Mouse (Mus musculus) forebrain, embryonic 12.5 days (tissue): ENCODE measurements around the gene 1700020L24Rik. TPM values are rescaled to one million over a fixed set of nuclear protein-coding genes. Genes with fewer than 3 reads are reported as not detected.
A peak's percentile ranks its signal among the peaks of the same experiment; 100 is the strongest.

Experiments
- ATAC-seq: fragments of 200-750 bp; cut with Nextera tagmentation; 2 replicates; pipeline ENCODE4 v1.8.0; 2017; ENCODE audit warnings: moderate TSS enrichment; ENCODE audit not compliant: low FRiP score
- H3K27ac ChIP-seq: fragments of 300-500 bp; sonication (generic); 2 replicates; pipeline ENCODE4 v1.5.1; 2016; ENCODE audit warnings: mild to moderate bottlenecking
- H3K27me3 ChIP-seq: fragments of 300-500 bp; sonication (generic); 2 replicates; pipeline ENCODE4 v1.6.1; 2016; ENCODE audit warnings: mild to moderate bottlenecking
- H3K36me3 ChIP-seq: fragments of 300-500 bp; sonication (generic); replicated peaks from 2 replicates; pipeline ENCODE4 v1.6.1; 2016; ENCODE audit warnings: mild to moderate bottlenecking
- H3K4me1 ChIP-seq: fragments of 300-500 bp; sonication (generic); 2 replicates; pipeline ENCODE4 v1.6.1; 2016
- H3K4me2 ChIP-seq: fragments of 300-500 bp; sonication (generic); 2 replicates; pipeline ENCODE4 v1.6.1; 2016; ENCODE audit warnings: mild to moderate bottlenecking, moderate library complexity
- H3K4me3 ChIP-seq: fragments of 300-500 bp; sonication (generic); replicated peaks from 2 replicates; pipeline ENCODE4 v1.5.1; 2016; ENCODE audit warnings: mild to moderate bottlenecking
- H3K9ac ChIP-seq: fragments of 300-500 bp; sonication (generic); 2 replicates; pipeline ENCODE4 v1.6.1; 2016; ENCODE audit warnings: mild to moderate bottlenecking
- H3K9me3 ChIP-seq: fragments of 300-500 bp; sonication (generic); 2 replicates; pipeline ENCODE4 v1.6.1; 2016
- WGBS: fragments of 180-500 bp; shearing (Covaris S2); methylation state at CpG from one replicate; pipeline ENCODE4 v1.1.7; 2016; 5-methylcytosine and 5-hydroxymethylcytosine counted together
- polyA plus RNA-seq: library from polyadenylated mRNA; unstranded; fragments of >200 nt; fragmentation: Nextera tagmentation; extraction: Ambion mirVana; gene quantifications from 2 replicates; pipeline ENCODE4 v1.2.1, GENCODE M21; 2016

Gene 1700020L24Rik
- polyA plus RNA-seq, 1 experiment from 2014 or later = 0.29 TPM

DNA sequence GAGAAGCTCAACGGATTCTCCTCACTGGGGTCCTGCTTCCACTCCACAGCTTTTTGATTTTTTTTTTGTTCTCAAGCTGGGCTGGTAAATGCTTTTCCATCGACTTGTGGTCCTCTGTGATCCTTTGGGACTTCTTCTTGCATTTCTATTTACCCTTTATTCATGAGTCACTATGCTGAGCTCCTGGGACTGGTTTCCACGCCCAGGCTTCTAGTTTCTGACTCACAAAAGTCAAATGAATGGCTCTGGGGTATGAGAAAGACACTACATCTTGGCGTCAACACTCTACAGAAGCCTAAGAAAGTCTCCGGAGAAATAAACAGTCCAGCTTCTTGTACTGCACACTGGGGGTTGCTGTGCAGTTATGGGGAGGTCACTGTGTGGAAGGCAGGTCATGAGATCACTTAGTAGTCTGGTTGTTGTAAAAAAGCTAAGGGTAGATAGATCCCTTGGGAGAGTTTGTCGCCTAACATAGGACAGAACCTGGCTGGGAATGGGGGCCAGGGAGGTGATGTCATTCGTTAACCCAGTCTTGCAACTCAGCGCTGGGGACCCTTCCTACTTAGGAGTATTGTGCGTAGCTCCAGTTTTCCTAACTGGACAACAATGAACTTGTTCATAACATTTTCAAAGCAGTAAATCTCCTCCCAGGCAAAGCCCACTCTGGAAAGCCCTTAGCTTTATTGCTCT lies 20.6 kb downstream of the 1700020L24Rik start:
- H3K4me2 ChIP-seq = no peak overlapping the region
- peaks cover 39% of the 10 kb centered on the region for H3K27me3 ChIP-seq
- no peak overlapping the region for H3K4me3 ChIP-seq
- H3K9ac ChIP-seq = no peak overlapping the region
- H3K27ac ChIP-seq = no peak overlapping the region
- ATAC-seq = no peak
- no peaks in the 10 kb centered on the region for H3K9me3 ChIP-seq
- 53% methylated on average over 9 of the region's 9 CpGs for WGBS
- H3K36me3 ChIP-seq = no peaks in the 10 kb centered on the region
- peaks cover 28% of the 10 kb centered on the region for H3K4me1 ChIP-seq

DNA sequence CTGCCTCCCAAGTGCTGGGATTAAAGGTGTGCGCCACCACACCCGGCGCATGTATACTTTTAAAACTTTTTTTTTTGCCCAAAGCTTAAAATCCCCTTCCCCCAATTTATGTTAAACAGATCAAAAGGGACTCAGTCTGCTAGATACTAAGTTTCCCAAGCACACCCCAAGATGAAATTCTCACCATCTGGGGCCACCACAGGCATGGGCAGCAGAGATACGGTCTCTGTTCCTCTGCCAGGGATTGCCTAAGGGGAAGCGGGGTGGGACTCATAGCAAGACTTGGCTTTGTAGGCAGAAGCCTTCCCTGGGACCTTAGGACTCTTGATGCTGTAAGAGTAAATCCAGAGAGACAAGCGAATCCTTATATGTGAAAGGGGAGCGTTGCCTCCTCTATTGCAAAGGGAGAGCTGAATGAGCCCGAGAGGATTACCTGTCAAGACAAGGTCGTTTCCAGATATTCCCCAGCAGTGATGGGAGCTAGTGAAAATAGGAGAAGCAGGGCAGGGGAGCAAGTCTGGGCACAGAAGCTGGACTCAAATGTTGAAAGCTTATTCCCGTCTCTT lies 24.1 kb downstream of the 1700020L24Rik start:
- peaks cover 63% of the 10 kb centered on the region for H3K27me3 ChIP-seq
- H3K4me3 ChIP-seq = no peak overlapping the region
- H3K9ac ChIP-seq = no peak overlapping the region
- H3K9me3 ChIP-seq = no peaks in the 10 kb centered on the region
- no peak overlapping the region for H3K4me2 ChIP-seq
- WGBS = 69% methylated on average over 10 of the region's 10 CpGs
- ATAC-seq = no peak
- peaks cover 31% of the 10 kb centered on the region for H3K4me1 ChIP-seq
- no peaks in the 10 kb centered on the region for H3K36me3 ChIP-seq
- no peak overlapping the region for H3K27ac ChIP-seq

DNA sequence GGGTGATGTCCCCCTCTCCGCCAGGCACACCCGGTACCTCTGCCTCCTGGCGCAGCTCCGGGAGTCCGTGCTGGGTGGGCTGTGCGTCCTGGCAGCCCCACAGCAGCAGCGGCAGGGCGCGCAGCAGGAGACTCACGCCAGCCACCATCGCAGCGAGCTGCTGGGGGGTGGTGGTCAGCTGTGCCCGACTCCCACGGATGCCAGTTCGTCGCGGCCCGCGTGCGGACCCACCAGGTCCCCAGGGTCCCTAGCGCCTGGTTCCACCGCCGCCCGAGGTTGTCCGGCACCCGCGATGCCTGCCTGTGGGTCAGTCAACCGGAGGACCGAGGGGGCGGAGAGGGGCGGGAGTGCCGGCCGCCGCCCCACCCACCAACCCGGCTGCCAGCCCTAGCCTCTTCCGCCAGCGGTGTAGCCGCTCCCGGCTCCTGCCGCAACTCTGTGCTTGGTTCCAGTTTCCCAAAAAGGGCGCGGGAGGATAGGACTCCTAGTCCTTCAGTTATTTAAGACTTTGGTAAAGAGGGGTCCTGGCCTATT lies 25.3 kb downstream of the 1700020L24Rik start, which contains the start of gene Mmp28:
Mmp28 (minus strand) TSS at position 361 of the 534 bp plus-strand sequence.
- H3K4me1 ChIP-seq = peaks cover 29% of the 10 kb centered on the region
- H3K4me3 ChIP-seq = peak within 1 kb of the TSS; percentile 46
- WGBS = under 1% methylated on average over 42 of the region's 42 CpGs
- peaks cover 67% of the 10 kb centered on the region for H3K27me3 ChIP-seq
- H3K36me3 ChIP-seq = no peaks in the 10 kb centered on the region
- peak within 1 kb of the TSS; percentile 61 for H3K9ac ChIP-seq
- no peak within 1 kb of the TSS for H3K27ac ChIP-seq
- H3K4me2 ChIP-seq = peak within 1 kb of the TSS; percentile 76
- no peaks in the 10 kb centered on the region for H3K9me3 ChIP-seq
- no peak for ATAC-seq

DNA sequence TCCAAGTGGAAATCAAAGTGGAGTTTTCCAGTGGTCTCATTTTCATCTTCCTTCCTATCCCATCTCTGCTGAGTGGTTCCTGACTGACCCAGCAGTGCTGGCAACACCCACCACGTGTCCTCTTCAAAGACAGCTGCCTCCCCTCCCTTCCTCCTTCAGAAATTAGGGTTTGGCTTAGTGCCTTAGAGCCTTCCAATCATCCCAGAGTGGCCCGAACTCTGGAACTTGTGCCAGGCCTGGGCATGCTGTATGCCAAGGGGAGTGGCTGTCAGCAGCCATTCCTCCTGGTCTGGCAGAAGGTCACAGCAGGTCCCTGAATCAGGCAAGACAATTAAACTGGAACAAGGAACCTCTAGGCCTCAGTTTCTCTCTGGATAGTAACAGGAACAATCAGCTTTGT lies 28.5 kb downstream of the 1700020L24Rik start:
- no peak for ATAC-seq
- 0 out of 2 replicates have a peak overlapping the region, but pooled peaks have one; percentile 29 for H3K9ac ChIP-seq
- peaks cover 64% of the 10 kb centered on the region for H3K27me3 ChIP-seq
- no peaks in the 10 kb centered on the region for H3K9me3 ChIP-seq
- no peak overlapping the region for H3K4me2 ChIP-seq
- H3K4me1 ChIP-seq = peaks cover 19% of the 10 kb centered on the region
- H3K27ac ChIP-seq = no peak overlapping the region
- 48% methylated on average over 2 of the region's 2 CpGs for whole genome bisulfite sequencing
- H3K4me3 ChIP-seq = no peak overlapping the region
- H3K36me3 ChIP-seq = no peaks in the 10 kb centered on the region

DNA sequence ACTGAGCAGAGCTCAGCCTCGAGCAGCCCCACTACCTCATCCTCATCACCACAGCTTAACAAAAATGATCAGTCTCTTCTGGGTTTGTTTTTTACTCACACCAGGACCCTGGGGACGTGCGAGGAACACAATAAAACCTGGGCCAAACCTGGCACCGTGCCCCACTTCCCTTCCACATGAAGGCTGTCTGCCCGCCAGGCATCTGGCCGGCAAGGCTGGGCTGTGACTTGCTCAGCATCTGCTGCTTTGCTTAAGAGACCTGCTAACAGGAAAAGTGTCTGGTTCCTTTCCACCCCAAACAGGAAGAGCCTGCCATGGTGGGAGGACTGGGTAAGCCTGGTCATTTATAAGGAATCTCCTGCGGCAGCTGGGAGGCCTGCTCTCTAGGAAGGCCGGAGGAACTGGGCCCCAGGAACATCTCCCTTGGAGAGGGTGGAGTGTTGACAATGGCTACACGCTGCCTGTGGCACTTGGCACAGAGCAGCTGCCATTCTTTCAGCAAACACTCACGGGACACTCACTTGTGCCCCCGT lies 29.7 kb downstream of the 1700020L24Rik start:
- H3K27me3 ChIP-seq = peaks cover 53% of the 10 kb centered on the region
- peaks cover 21% of the 10 kb centered on the region for H3K4me1 ChIP-seq
- no peak for ATAC-seq
- no peak overlapping the region for H3K4me2 ChIP-seq
- H3K4me3 ChIP-seq = no peak overlapping the region
- no peak overlapping the region for H3K9ac ChIP-seq
- no peaks in the 10 kb centered on the region for H3K9me3 ChIP-seq
- H3K36me3 ChIP-seq = no peaks in the 10 kb centered on the region
- no peak overlapping the region for H3K27ac ChIP-seq
- WGBS = 69% methylated on average over 11 of the region's 11 CpGs

DNA sequence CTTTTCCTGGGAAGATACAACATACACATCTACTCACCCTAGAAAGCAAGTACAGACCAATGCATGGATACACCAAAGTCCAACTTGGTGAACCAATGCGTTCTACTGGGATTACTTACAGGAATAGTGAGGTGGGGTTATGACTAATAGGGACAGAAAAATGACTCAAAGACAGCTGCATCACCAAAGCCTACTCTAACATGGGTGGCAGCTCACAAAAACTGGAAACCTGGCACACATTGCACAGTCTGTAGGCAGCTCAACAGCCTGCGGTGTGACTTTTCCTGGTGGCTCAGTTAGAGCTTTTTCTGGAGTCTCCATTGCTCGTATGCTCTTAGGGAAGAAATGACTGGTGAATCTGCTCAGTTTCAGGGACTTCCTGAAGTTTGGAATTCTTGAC lies 31.3 kb downstream of the 1700020L24Rik start:
- Histone ChIP-seq H3K36me3 (no peaks in the 10 kb centered on the region), H3K4me1 (peaks cover 13% of the 10 kb centered on the region), H3K4me3 (no peak overlapping the region), H3K27ac (no peak overlapping the region), H3K4me2 (no peak overlapping the region), H3K27me3 (peaks cover 37% of the 10 kb centered on the region), H3K9ac (no peak overlapping the region), H3K9me3 (no peaks in the 10 kb centered on the region)
- ATAC-seq = no peak
- 87% methylated on average over 3 of the region's 3 CpGs for WGBS

DNA sequence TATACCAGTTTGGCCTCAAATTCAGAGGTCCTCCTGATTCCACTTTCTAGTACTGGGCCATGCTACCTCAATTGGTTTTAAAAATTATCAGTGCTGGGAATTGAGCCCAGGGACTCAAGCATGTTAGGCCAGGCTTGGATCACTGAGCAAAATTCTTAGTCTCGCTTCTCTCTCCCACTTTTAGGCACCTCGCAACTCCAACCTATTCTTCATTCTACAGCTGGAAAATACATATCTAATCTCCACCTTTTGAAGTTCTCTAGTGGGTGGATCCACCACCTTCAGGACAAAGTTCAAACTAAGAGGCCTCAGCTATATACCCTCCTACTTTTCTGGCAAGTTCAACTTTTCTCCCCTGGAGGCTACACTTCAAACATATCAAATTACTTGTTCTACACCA lies 34.3 kb downstream of the 1700020L24Rik start:
- Histone ChIP-seq H3K27me3 (0 out of 2 replicates have a peak, but pooled peaks cover 9% of the 10 kb centered on the region), H3K9ac (no peak overlapping the region; the same call in 1 of the 2 replicates), H3K4me3 (no peak overlapping the region), H3K4me1 (peaks cover 22% of the 10 kb centered on the region), H3K27ac (no peak overlapping the region), H3K4me2 (peak overlapping the region; percentile 64), H3K36me3 (peaks cover 7% of the 10 kb centered on the region), H3K9me3 (no peaks in the 10 kb centered on the region)
- WGBS = 94% methylated on average over 2 of the region's 2 CpGs
- no peak for ATAC-seq

DNA sequence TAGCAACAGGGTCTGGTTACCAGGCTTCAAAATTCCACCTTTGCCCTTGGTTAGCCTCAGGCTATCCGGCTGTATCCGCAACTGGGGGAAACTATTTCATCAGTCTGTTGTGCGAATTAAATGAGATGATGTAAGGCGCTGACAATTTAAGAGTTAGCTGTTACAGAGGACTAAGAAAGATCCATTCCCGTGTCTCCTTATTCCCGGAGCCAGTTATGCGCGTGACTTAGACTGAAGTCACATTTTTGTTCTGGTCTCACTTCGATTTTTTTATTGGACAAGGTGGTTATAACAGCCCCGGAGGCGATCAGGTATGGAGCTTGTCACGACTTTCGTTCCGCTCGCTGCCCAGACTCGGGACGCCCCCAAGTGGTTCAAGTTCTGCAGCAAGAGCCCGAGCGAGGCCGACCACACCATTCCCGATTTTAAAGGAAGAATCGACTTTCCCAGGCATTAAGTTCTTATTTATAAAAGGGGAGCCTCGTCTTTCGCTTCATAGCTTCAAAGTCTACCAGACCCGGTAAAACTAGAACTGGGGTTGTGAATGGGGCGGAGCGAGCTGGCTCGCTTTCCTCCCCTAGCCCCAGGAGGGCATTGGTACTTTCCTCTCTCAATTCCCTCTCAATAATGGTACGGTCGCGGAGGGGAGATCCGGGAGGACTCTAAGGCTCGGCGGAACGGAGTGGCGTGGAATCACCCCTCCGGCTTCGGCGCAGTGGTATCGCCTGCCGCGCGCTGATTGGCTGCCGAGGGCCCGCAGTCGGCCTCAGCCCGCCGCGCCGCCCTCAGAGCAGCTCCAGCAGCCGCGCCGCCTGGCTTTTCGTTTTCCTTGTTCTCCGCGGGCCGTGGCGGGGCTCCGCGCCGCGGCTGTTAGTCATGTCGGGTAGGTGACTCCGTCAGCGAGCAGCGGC lies 35.1 kb downstream of the 1700020L24Rik start, which contains the start of gene Taf15:
Taf15 (plus strand) TSS at position 763 of the 911 bp plus-strand sequence.
- under 1% methylated on average over 66 of the region's 66 CpGs for WGBS
- peaks cover 17% of the 10 kb centered on the region for H3K4me1 ChIP-seq
- no peaks in the 10 kb centered on the region for H3K9me3 ChIP-seq
- H3K36me3 ChIP-seq = peaks cover 11% of the 10 kb centered on the region
- peak within 1 kb of the TSS; percentile 98 for H3K27ac ChIP-seq
- 0 out of 2 replicates have a peak, but pooled peaks cover 8% of the 10 kb centered on the region for H3K27me3 ChIP-seq
- peak within 1 kb of the TSS; percentile 92 for H3K4me3 ChIP-seq
- peak within 1 kb of the TSS; percentile 94 for H3K9ac ChIP-seq
- peak within 1 kb of the TSS; percentile 74 for H3K4me2 ChIP-seq
- peak; percentile 98 for ATAC-seq

DNA sequence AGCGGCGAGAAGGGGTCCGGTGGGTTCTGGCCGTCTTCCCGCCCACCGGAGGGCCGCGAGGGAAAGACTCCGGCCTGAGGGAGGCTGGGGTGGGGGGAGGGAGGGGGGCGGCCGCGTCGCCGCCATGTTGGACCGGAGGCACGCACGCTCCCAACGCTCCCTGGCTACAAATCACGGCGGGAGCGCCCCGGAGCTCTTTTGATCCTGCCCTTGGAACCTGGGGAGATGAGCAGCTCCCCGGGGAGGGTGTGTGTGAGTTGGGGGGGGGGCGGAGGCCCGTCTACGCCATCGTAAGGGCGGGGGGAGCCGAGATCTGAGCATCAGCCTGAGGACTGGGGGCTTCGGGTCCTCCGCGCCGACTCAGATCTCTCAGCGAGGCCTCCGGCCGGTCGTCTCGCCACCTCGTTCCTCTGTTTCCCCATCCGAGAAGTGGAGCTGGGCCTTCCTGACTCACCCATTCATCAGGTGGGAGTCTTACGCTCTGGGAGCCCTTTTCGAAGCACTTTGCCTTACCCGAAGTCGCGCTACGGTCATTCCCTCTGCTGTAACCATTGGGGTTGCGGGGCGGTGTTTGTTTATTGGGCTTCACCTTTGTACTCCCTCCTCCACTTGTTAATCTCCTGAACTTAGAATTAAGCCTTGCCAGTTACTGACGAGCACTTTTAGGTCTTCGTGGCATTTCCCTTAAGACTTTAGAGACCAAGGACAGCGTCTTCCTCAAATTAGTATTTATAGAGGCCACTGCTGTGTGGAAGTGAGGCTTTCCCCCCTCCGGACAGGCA lies 35.9 kb downstream of the 1700020L24Rik start:
- Histone ChIP-seq H3K27ac (peak overlapping the region; percentile 98), H3K4me1 (peaks cover 17% of the 10 kb centered on the region), H3K4me3 (peak overlapping the region; percentile 92), H3K9me3 (no peaks in the 10 kb centered on the region), H3K36me3 (peaks cover 17% of the 10 kb centered on the region), H3K4me2 (peak overlapping the region; percentile 74), H3K9ac (peak overlapping the region; percentile 94), H3K27me3 (0 out of 2 replicates have a peak, but pooled peaks cover 8% of the 10 kb centered on the region)
- peak; percentile 79 for ATAC-seq
- under 1% methylated on average over 39 of the region's 52 CpGs for WGBS
